Mouse (Mus musculus) midbrain, postnatal 0 days (tissue): ENCODE measurements at regions not wholly inside any gene's neighbourhood (a gene's known extent, or its start where the extent isn't known, plus 50 kb on each side); places are given as distances from the start of the nearest gene placed in this dataset.

Experiments used
- ATAC-seq: fragments of 200-750 bp; cut with Nextera tagmentation; 2 replicates; pipeline ENCODE4 v1.8.0; 2017; ENCODE audit warnings: moderate number of reproducible peaks, mild to moderate bottlenecking, moderate TSS enrichment, moderate library complexity; ENCODE audit not compliant: low FRiP score
- DNase-seq: peaks from one replicate; pipeline ENCODE4 v3.0.0-alpha.2; 2015; ENCODE audit warnings: low spot score
- H3K27ac ChIP-seq: fragments of 300-500 bp; sonication (generic); 2 replicates; pipeline ENCODE4 v1.5.1; 2014; ENCODE audit warnings: low read depth, mild to moderate bottlenecking, low read length, mixed read lengths
- H3K27me3 ChIP-seq: fragments of 300-500 bp; sonication (generic); 2 replicates; pipeline ENCODE4 v1.6.1; 2014; ENCODE audit warnings: low read length, control low read depth, mixed read lengths; ENCODE audit not compliant: insufficient read depth
- H3K36me3 ChIP-seq: fragments of 300-500 bp; sonication (generic); 2 replicates; pipeline ENCODE4 v1.6.1; 2014; ENCODE audit warnings: low read length, control low read depth, mixed read lengths; ENCODE audit not compliant: insufficient read depth
- H3K4me1 ChIP-seq: fragments of 300-500 bp; sonication (generic); 2 replicates; pipeline ENCODE4 v1.6.1; 2014; ENCODE audit warnings: mild to moderate bottlenecking, control low read depth, antibody characterized with exemption, low read length, mixed read lengths; ENCODE audit not compliant: insufficient read depth
- H3K4me2 ChIP-seq: fragments of 300-500 bp; sonication (generic); 2 replicates; pipeline ENCODE4 v1.6.1; 2014; ENCODE audit warnings: low read depth, mild to moderate bottlenecking, low read length, mixed read lengths; ENCODE audit not compliant: poor library complexity, severe bottlenecking
- H3K4me3 ChIP-seq: fragments of 300-500 bp; sonication (generic); 2 replicates; pipeline ENCODE4 v1.5.1; 2014; ENCODE audit warnings: low read depth, mild to moderate bottlenecking, low read length, moderate library complexity
- H3K9ac ChIP-seq: fragments of 300-500 bp; sonication (generic); replicated peaks from 2 replicates; pipeline ENCODE4 v1.6.1; 2014; ENCODE audit warnings: mild to moderate bottlenecking, low read length, moderate library complexity, mixed read lengths; ENCODE audit not compliant: poor library complexity, severe bottlenecking
- H3K9me3 ChIP-seq: fragments of 300-500 bp; sonication (generic); 2 replicates; pipeline ENCODE4 v1.6.1; 2016; ENCODE audit warnings: low read length, control low read depth
- CTCF ChIP-seq: IDR thresholded peaks from 2 replicates; pipeline ENCODE4 v1.5.1; 2016; ENCODE audit warnings: antibody characterized with exemption, mild to moderate bottlenecking
- WGBS: fragments of 180-500 bp; shearing (Covaris S2); extraction: QIAGEN DNeasy Blood & Tissue Kit; methylation state at CpG from one replicate; pipeline ENCODE4 v1.1.7; 2014; 5-methylcytosine and 5-hydroxymethylcytosine counted together

DNA sequence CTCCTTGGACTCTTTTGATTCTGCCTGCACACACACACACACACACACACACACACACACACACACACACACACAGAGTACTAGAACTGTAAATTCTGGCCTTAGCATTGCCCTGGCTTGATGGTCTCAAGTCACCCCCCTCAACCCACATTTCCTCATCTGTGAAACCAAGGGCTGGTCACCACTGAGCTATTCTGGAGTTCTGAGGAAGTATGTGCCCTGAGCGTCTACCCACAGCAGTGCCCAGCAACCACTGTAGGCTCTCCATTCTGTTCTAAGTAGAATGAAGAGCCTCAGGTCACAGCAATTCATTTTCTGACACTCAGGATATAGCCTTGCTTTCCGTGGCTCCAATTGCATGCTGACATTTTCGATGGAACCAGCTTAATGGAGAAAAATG is 279.4 kb upstream of the Klf4 start:
- no peak for ATAC-seq
- no peak for DNase-seq
- H3K4me2 ChIP-seq: no peak overlapping the region
- H3K4me1 ChIP-seq: no peaks in the 10 kb centered on the region
- H3K4me3 ChIP-seq: no peak overlapping the region
- WGBS: 71% methylated on average over 3 of the region's 3 CpGs
- no peaks in the 10 kb centered on the region for H3K27me3 ChIP-seq
- no peak for TF ChIP-seq CTCF
- H3K9me3 ChIP-seq: no peaks in the 10 kb centered on the region
- H3K9ac ChIP-seq: no peak overlapping the region
- H3K27ac ChIP-seq: no peak overlapping the region
- no peaks in the 10 kb centered on the region for H3K36me3 ChIP-seq

DNA sequence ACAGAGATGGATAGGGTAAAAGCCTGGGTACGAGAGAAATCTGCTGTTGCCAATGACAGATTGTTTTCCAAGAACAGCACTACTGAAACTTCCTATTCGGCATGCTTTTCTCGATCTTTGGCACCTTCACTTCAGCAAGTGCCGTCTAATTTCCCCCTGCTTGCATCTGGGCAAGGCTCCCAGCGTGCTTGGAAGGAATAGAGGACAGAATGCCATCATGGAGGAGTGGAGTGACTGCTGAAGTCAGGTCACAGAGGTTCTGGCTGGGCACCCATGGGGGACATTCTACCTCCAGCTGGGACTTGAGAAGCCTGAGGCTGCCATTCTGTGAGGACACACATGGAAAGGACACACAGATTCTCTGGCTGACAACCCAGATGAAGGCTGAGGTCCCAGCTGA is 276.2 kb upstream of the Klf4 start:
- no peak for DNase-seq

DNA sequence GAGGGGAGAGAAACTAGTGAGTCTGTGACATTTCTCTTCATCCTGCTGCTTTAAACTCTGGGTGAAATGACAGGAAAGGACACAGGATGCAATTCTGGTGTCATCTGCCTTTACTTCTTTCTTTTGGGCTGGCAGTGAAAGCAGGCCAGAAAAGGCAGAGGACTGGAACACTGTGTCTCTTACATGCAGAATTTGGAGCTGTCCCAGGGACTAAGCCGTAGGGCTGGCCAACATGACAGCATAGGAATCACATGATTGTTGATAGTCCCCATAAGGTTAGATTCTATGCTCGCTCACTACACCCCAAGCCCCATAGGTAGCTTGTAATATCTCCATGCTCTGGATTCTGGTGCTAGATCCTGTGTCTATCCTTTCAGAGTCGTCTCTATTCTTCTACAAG is 274.5 kb upstream of the Klf4 start:
- 90% methylated on average over 3 of the region's 3 CpGs for WGBS
- no peak for ATAC-seq

More for the DNA sequence above, 276.2 kb upstream of the Klf4 start:
- ATAC-seq: no peak
- Histone ChIP-seq H3K4me1 (no peaks in the 10 kb centered on the region), H3K4me3 (no peak overlapping the region), H3K36me3 (no peaks in the 10 kb centered on the region), H3K4me2 (no peak overlapping the region), H3K27ac (no peak overlapping the region), H3K27me3 (no peaks in the 10 kb centered on the region), H3K9ac (no peak overlapping the region), H3K9me3 (no peaks in the 10 kb centered on the region)
- 79% methylated on average over 5 of the region's 5 CpGs for WGBS
- no peak for TF ChIP-seq CTCF

DNA sequence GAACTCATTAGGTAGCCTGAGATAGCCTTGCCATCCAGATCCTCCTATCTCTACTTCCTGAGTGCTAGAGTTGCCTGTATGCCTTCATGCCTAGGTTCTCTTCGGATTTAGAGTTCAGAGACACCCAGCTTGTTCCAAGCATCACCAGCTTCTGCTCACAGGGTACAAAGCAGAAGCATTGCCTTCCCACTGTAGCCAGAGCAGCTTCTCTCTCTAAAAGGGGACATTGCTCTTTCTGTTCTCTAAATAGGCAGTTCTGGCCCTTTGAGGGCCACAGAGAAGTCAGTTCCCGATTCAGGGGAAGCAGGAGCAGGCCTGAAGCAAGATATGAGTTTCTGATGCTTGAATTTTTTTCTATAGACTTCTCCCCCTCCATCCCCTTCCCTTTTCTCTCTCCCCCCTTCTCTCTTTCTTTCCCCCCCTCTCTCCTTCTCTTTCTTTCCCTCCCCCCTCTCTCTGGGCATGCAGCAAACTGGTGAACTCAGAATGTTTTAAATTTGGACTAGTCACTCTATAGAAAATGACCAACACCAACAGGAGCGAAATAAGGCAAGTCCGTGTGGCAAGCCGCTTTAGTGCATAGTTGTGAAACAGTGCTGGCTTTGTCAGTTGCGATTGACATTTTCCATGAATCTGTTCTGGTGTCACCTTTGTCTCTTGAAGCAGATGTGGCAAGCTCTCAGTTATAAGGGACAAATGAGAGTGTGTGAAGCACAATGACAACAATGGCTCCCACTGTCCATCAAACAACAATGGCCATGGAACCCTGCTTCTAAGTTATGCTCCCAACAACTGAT is 273.2 kb upstream of the Klf4 start:
- ATAC-seq: no peak
- no peak for DNase-seq
- Histone ChIP-seq H3K36me3 (no peaks in the 10 kb centered on the region), H3K4me3 (no peak overlapping the region), H3K9me3 (no peaks in the 10 kb centered on the region), H3K9ac (no peak overlapping the region), H3K27me3 (no peaks in the 10 kb centered on the region), H3K4me1 (no peaks in the 10 kb centered on the region), H3K27ac (no peak overlapping the region), H3K4me2 (no peak overlapping the region)
- WGBS: 75% methylated on average over 6 of the region's 6 CpGs
- no peak for TF ChIP-seq CTCF

More for the DNA sequence above, 274.5 kb upstream of the Klf4 start:
- H3K27ac ChIP-seq: no peak overlapping the region
- H3K4me3 ChIP-seq: no peak overlapping the region
- no peak overlapping the region for H3K9ac ChIP-seq
- H3K9me3 ChIP-seq: no peaks in the 10 kb centered on the region
- no peaks in the 10 kb centered on the region for H3K36me3 ChIP-seq
- H3K27me3 ChIP-seq: no peaks in the 10 kb centered on the region
- H3K4me1 ChIP-seq: no peaks in the 10 kb centered on the region
- no peak overlapping the region for H3K4me2 ChIP-seq
- no peak for DNase-seq
- TF ChIP-seq CTCF: no peak

DNA sequence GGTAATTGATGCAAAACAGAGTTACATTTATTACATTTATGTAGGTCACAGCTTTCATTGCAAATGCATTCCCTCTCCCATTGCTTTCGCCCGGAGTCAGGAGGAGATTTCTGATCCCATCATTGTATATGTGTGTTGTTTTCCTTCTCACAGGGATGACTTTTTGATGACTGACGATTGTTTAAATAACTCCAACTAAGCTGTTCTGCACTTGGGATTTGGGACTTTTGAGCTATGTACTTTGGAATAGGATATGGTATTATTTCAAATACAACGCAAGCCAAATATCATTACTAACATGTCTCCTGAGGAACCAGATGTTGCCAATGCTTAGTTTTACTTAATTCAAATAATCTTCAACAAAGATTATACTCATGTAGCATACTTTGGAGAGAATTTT is 269.8 kb upstream of the Klf4 start:
- no peaks in the 10 kb centered on the region for H3K9me3 ChIP-seq
- no peak for ATAC-seq

DNA sequence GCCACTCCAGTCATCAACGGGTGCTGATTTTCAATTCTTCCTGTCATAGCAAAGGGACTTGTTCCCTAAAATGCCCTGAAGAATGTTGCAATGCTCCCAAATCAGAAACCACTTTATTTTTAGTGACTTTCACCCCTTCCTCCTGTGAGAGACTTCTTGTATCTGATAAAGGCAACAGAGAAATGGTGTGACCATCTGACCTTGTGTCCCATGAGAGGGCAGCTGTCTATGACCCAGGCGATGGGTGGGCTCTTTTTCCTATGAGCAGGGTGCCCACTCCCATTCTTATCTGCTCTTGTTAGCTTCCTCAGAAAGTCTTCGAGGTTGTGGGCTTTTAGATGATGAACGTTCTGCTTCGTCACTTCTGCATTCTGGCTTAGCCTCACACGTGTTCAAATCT is 265.8 kb upstream of the Klf4 start:
- Histone ChIP-seq H3K27ac (no peak overlapping the region), H3K4me1 (no peaks in the 10 kb centered on the region), H3K9ac (no peak overlapping the region), H3K4me2 (no peak overlapping the region), H3K36me3 (no peaks in the 10 kb centered on the region), H3K9me3 (no peaks in the 10 kb centered on the region), H3K27me3 (no peaks in the 10 kb centered on the region), H3K4me3 (no peak overlapping the region)
- ATAC-seq (no peak), DNase-seq (no peak)
- TF ChIP-seq CTCF: no peak
- WGBS: 89% methylated on average over 6 of the region's 6 CpGs

More for the DNA sequence above, 269.8 kb upstream of the Klf4 start:
- H3K27ac ChIP-seq: no peak overlapping the region
- no peak for TF ChIP-seq CTCF
- no peak overlapping the region for H3K4me2 ChIP-seq
- no peak for DNase-seq
- no peaks in the 10 kb centered on the region for H3K27me3 ChIP-seq
- no peak overlapping the region for H3K4me3 ChIP-seq
- H3K9ac ChIP-seq: no peak overlapping the region
- no peaks in the 10 kb centered on the region for H3K36me3 ChIP-seq
- no peaks in the 10 kb centered on the region for H3K4me1 ChIP-seq
- WGBS: 73% methylated on average over 4 of the region's 4 CpGs
